Mouse (Mus musculus) MEL (cell line): ENCODE measurements at regions not wholly inside any gene's neighbourhood (a gene's known extent, or its start where the extent isn't known, plus 50 kb on each side); places are given as distances from the start of the nearest gene placed in this dataset.

ENCODE experiments used
- DNase-seq: peaks from one replicate; pipeline ENCODE4 v3.0.0; 2011; ENCODE audit warnings: low read depth, low spot score
- H3K27ac ChIP-seq: 2 replicates; pipeline ENCODE4 v1.5.1; 2012; ENCODE audit warnings: low read depth, mild to moderate bottlenecking, control low read depth, low read length, moderate library complexity; ENCODE audit not compliant: control insufficient read depth
- H3K27me3 ChIP-seq, 2 experiments: fragments of 150-350 bp in 1 of 2; sonication (generic) in 1 of 2; 2 replicates each; pipeline ENCODE4 v1.6.1; 2012; ENCODE audit warnings: low read length in 2 of 2, mild to moderate bottlenecking in 2 of 2, improper control_type of control experiment in 1 of 2, moderate library complexity in 1 of 2; ENCODE audit not compliant: insufficient read depth in 2 of 2, control insufficient read depth in 1 of 2
- H3K36me3 ChIP-seq, 2 experiments: 2 replicates each; pipeline ENCODE4 v1.6.1; 2012 to 2014; ENCODE audit warnings: low read length in 2 of 2, improper control_type of control experiment in 1 of 2, inconsistent platforms in 1 of 2, mild to moderate bottlenecking in 1 of 2; ENCODE audit not compliant: insufficient read depth in 2 of 2, control insufficient read depth in 1 of 2
- H3K4me1 ChIP-seq, 2 experiments: fragments of 150-350 bp in 1 of 2; sonication (generic) in 1 of 2; 2 replicates each; pipeline ENCODE4 v1.6.1; 2012; ENCODE audit warnings: low read length in 2 of 2, improper control_type of control experiment in 1 of 2, mild to moderate bottlenecking in 1 of 2; ENCODE audit not compliant: insufficient read depth in 2 of 2, control insufficient read depth in 1 of 2
- H3K4me3 ChIP-seq, 2 experiments: fragments of 150-350 bp in 1 of 2; sonication (generic) in 1 of 2; 2 replicates each; pipeline ENCODE4 v1.5.1; 2012; ENCODE audit warnings: low read depth in 2 of 2, low read length in 2 of 2, mild to moderate bottlenecking in 2 of 2, moderate library complexity in 2 of 2, control low read depth in 1 of 2, improper control_type of control experiment in 1 of 2; ENCODE audit not compliant: control insufficient read depth in 1 of 2, insufficient read depth in 1 of 2
- H3K79me2 ChIP-seq: 2 replicates; pipeline ENCODE4 v1.6.1; 2012; ENCODE audit warnings: mild to moderate bottlenecking, low read length, moderate library complexity; ENCODE audit not compliant: control insufficient read depth, poor library complexity, insufficient read depth
- H3K9ac ChIP-seq: 2 replicates; pipeline ENCODE4 v1.6.1; 2012; ENCODE audit warnings: low read depth, mild to moderate bottlenecking, control low read depth, low read length, moderate library complexity; ENCODE audit not compliant: control insufficient read depth, poor library complexity, severe bottlenecking
- H3K9me3 ChIP-seq: fragments of 150-350 bp; sonication (generic); replicated peaks from 2 replicates; pipeline ENCODE4 v1.6.1; 2012; ENCODE audit warnings: mild to moderate bottlenecking, low read length, improper control_type of control experiment, moderate library complexity; ENCODE audit not compliant: insufficient read depth
- BHLHE40 ChIP-seq: IDR thresholded peaks from 2 replicates; pipeline ENCODE4 v1.6.1; 2012; ENCODE audit warnings: low read depth, mild to moderate bottlenecking, inconsistent platforms, low read length, improper control_type of control experiment, borderline replicate concordance
- E2F4 ChIP-seq: IDR thresholded peaks from 2 replicates; pipeline ENCODE4 v1.6.1; 2011; ENCODE audit warnings: low read depth, low read length, improper control_type of control experiment, borderline replicate concordance
- ELF1 ChIP-seq: IDR thresholded peaks from 2 replicates; pipeline ENCODE4 v1.6.1; 2014; ENCODE audit warnings: low read depth, mild to moderate bottlenecking, inconsistent platforms, low read length, improper control_type of control experiment, moderate library complexity
- EP300 ChIP-seq, 2 experiments: IDR thresholded peaks; 2 replicates each; pipeline ENCODE4 v1.6.1; 2011; ENCODE audit warnings: improper control_type of control experiment in 2 of 2, low read length in 2 of 2, low read depth in 1 of 2, mild to moderate bottlenecking in 1 of 2
- GABPA ChIP-seq: IDR thresholded peaks from 2 replicates; pipeline ENCODE4 v1.6.1; 2012; ENCODE audit warnings: low read depth, mild to moderate bottlenecking, inconsistent platforms, low read length, improper control_type of control experiment, moderate library complexity
- GATA1 ChIP-seq: IDR thresholded peaks from 2 replicates; pipeline ENCODE4 v1.6.1; 2011; ENCODE audit warnings: low read depth, low read length, improper control_type of control experiment
- KAT2A ChIP-seq: conservative IDR thresholded peaks from 2 replicates; pipeline ENCODE4 v1.6.1; 2012; ENCODE audit warnings: low read depth, low read length, improper control_type of control experiment, inconsistent platforms
- MAFK ChIP-seq: IDR thresholded peaks from 2 replicates; pipeline ENCODE4 v1.6.1; 2011; ENCODE audit warnings: low read depth, mild to moderate bottlenecking, low read length, improper control_type of control experiment, borderline replicate concordance
- MAX ChIP-seq: IDR thresholded peaks from 2 replicates; pipeline ENCODE4 v1.6.1; 2011; ENCODE audit warnings: low read length, improper control_type of control experiment
- MYC ChIP-seq: IDR thresholded peaks from 2 replicates; pipeline ENCODE4 v1.6.1; 2011; ENCODE audit warnings: low read depth, mild to moderate bottlenecking, low read length, improper control_type of control experiment, moderate library complexity
- POLR2A ChIP-seq, 2 experiments: IDR thresholded peaks; 2 replicates each; pipeline ENCODE4 v1.6.1; 2011 to 2012; ENCODE audit warnings: low read length in 2 of 2, mild to moderate bottlenecking in 2 of 2, control low read depth in 1 of 2, improper control_type of control experiment in 1 of 2, low read depth in 1 of 2, moderate library complexity in 1 of 2; ENCODE audit not compliant: control insufficient read depth in 1 of 2, insufficient read depth in 1 of 2, poor library complexity in 1 of 2
- POLR2AphosphoS2 ChIP-seq: IDR thresholded peaks from 2 replicates; pipeline ENCODE4 v1.6.1; 2011; ENCODE audit warnings: low read length, improper control_type of control experiment
- POLR2AphosphoS5 ChIP-seq: IDR thresholded peaks from 2 replicates; pipeline ENCODE4 v1.6.1; 2012; ENCODE audit warnings: low read depth, borderline replicate concordance, mild to moderate bottlenecking, inconsistent platforms, low read length, moderate library complexity, mixed read lengths
- RCOR1 ChIP-seq: IDR thresholded peaks from 2 replicates; pipeline ENCODE4 v1.6.1; 2012; ENCODE audit warnings: low read depth, mild to moderate bottlenecking, inconsistent platforms, low read length, improper control_type of control experiment
- TBP ChIP-seq: IDR thresholded peaks from 2 replicates; pipeline ENCODE4 v1.8.0; 2011; ENCODE audit warnings: low read depth, low read length, improper control_type of control experiment
- TCF12 ChIP-seq: IDR thresholded peaks from 2 replicates; pipeline ENCODE4 v1.6.1; 2014; ENCODE audit warnings: low read depth, mild to moderate bottlenecking, inconsistent platforms, low read length, improper control_type of control experiment, moderate library complexity
- USF1 ChIP-seq: IDR thresholded peaks from 2 replicates; pipeline ENCODE4 v1.6.1; 2014; ENCODE audit warnings: low read depth, mild to moderate bottlenecking, inconsistent platforms, low read length, improper control_type of control experiment, moderate library complexity
- USF2 ChIP-seq, 2 experiments: IDR thresholded peaks; 2 replicates each; pipeline ENCODE4 v1.6.1; 2011 to 2012; ENCODE audit warnings: improper control_type of control experiment in 2 of 2, low read length in 2 of 2, borderline replicate concordance in 1 of 2, inconsistent platforms in 1 of 2, low read depth in 1 of 2, mild to moderate bottlenecking in 1 of 2; ENCODE audit not compliant: insufficient read depth in 1 of 2
- ZKSCAN1 ChIP-seq: IDR thresholded peaks from 2 replicates; pipeline ENCODE4 v1.6.1; 2012; ENCODE audit warnings: low read depth, mild to moderate bottlenecking, inconsistent platforms, low read length, improper control_type of control experiment, moderate library complexity
- ZNF384 ChIP-seq: IDR thresholded peaks from 2 replicates; pipeline ENCODE4 v1.6.1; 2012; ENCODE audit warnings: low read depth, mild to moderate bottlenecking, inconsistent platforms, low read length, improper control_type of control experiment

GRCm38 (mm10) chr1:193682917-193683316 is 312.8 kb upstream of the Camk1g start:
- TF ChIP-seq RCOR1 (no peak), USF2 (IDR thresholded peaks at IDR 0.05; ENCODE audit: borderline replicate concordance in 1 of 2, insufficient read depth in 1 of 2, low read depth in 1 of 2, low read length in 2 of 2) (no peak), EP300 (IDR thresholded peaks at IDR 0.05; ENCODE audit: low read depth in 1 of 2, low read length in 2 of 2) (no peak), ELF1 (no peak), E2F4 (no peak)
- peaks cover 0 to 4% of the 10 kb centered on the region in 2 experiments; a peak in 2 of 4 replicates for H3K36me3 ChIP-seq

GRCm38 (mm10) chr1:193678448-193678847 is 308.4 kb upstream of the Camk1g start:
- H3K27ac ChIP-seq = no peak overlapping the region
- no peaks in the 10 kb centered on the region for H3K9me3 ChIP-seq
- H3K4me1 ChIP-seq = peaks cover 0 to 3% of the 10 kb centered on the region in 2 experiments; a peak in 2 of 4 replicates
- H3K9ac ChIP-seq = no peak overlapping the region
- no peaks in the 10 kb centered on the region for H3K79me2 ChIP-seq
- no peak for DNase-seq
- no peak for TF ChIP-seq POLR2AphosphoS2
- TF ChIP-seq MYC = no peak
- TF ChIP-seq MAFK = no peak
- no peak for TF ChIP-seq KAT2A
- TF ChIP-seq MAX = no peak
- no peak for TF ChIP-seq GATA1
- no peak for TF ChIP-seq TCF12
- no peak for TF ChIP-seq ZNF384
- no peak for TF ChIP-seq ELF1
- TF ChIP-seq USF1 = no peak
- no peak for TF ChIP-seq POLR2AphosphoS5
- no peak for TF ChIP-seq GABPA
- no peak for TF ChIP-seq BHLHE40
- TF ChIP-seq TBP = no peak
- no peak for TF ChIP-seq ZKSCAN1
- TF ChIP-seq USF2 (IDR thresholded peaks at IDR 0.05; ENCODE audit: borderline replicate concordance in 1 of 2, insufficient read depth in 1 of 2, low read depth in 1 of 2, low read length in 2 of 2) = no peak
- no peak for TF ChIP-seq RCOR1
- TF ChIP-seq POLR2A (IDR thresholded peaks at IDR 0.05; ENCODE audit: control insufficient read depth in 1 of 2, insufficient read depth in 1 of 2, low read depth in 1 of 2, low read length in 2 of 2, poor library complexity in 1 of 2) = no peak
- no peak overlapping the region for H3K4me3 ChIP-seq
- peaks cover 0 to 4% of the 10 kb centered on the region in 2 experiments; a peak in 2 of 4 replicates for H3K36me3 ChIP-seq
- peaks cover 0 to 2% of the 10 kb centered on the region in 2 experiments; a peak in 1 of 4 replicates for H3K27me3 ChIP-seq

More at GRCm38 (mm10) chr1:193682917-193683316, 312.8 kb upstream of the Camk1g start:
- Histone ChIP-seq H3K79me2 (no peaks in the 10 kb centered on the region), H3K9me3 (no peaks in the 10 kb centered on the region), H3K27ac (no peak overlapping the region), H3K27me3 (no peaks in the 10 kb centered on the region; a peak in 1 of 4 replicates), H3K4me3 (no peak overlapping the region), H3K4me1 (peaks cover 0 to 3% of the 10 kb centered on the region in 2 experiments; a peak in 1 of 4 replicates), H3K9ac (no peak overlapping the region)
- no peak for DNase-seq
